Mouse (Mus musculus) hindbrain, embryonic 14.5 days (tissue): ENCODE data around the gene Orc1. TPM values are rescaled to one million over a fixed set of nuclear protein-coding genes. Genes with fewer than 3 reads are reported as not detected.

Experiments
- ATAC-seq: fragments of 200-750 bp; cut with Nextera tagmentation; 2 replicates; pipeline ENCODE4 v1.8.0; 2017; ENCODE audit warnings: moderate number of reproducible peaks, mild to moderate bottlenecking, moderate TSS enrichment, moderate library complexity; ENCODE audit not compliant: low FRiP score
- DNase-seq: peaks from one replicate; pipeline ENCODE4 v3.0.0-alpha.2; 2015; ENCODE audit warnings: low spot score
- H3K27ac ChIP-seq: fragments of 300-500 bp; sonication (generic); 2 replicates; pipeline ENCODE4 v1.5.1; 2014; ENCODE audit warnings: mild to moderate bottlenecking, moderate library complexity
- H3K27me3 ChIP-seq: fragments of 300-500 bp; sonication (generic); 2 replicates; pipeline ENCODE4 v1.6.1; 2014; ENCODE audit warnings: mild to moderate bottlenecking, low read length, mixed read lengths; ENCODE audit not compliant: control insufficient read depth, insufficient read depth
- H3K36me3 ChIP-seq: fragments of 300-500 bp; sonication (generic); replicated peaks from 2 replicates; pipeline ENCODE4 v1.6.1; 2014; ENCODE audit not compliant: control insufficient read depth, insufficient read depth
- H3K4me1 ChIP-seq: fragments of 300-500 bp; sonication (generic); replicated peaks from 2 replicates; pipeline ENCODE4 v1.6.1; 2014; ENCODE audit warnings: antibody characterized with exemption, low read length, mixed read lengths; ENCODE audit not compliant: control insufficient read depth, insufficient read depth
- H3K4me2 ChIP-seq: fragments of 300-500 bp; sonication (generic); replicated peaks from 2 replicates; pipeline ENCODE4 v1.6.1; 2014; ENCODE audit warnings: mild to moderate bottlenecking, moderate library complexity
- H3K4me3 ChIP-seq: fragments of 300-500 bp; sonication (generic); replicated peaks from 2 replicates; pipeline ENCODE4 v1.5.1; 2014; ENCODE audit warnings: mild to moderate bottlenecking, low read length
- H3K9ac ChIP-seq: fragments of 300-500 bp; sonication (generic); 2 replicates; pipeline ENCODE4 v1.6.1; 2014
- H3K9me3 ChIP-seq: fragments of 300-500 bp; sonication (generic); 2 replicates; pipeline ENCODE4 v1.6.1; 2016; ENCODE audit warnings: low read length; ENCODE audit not compliant: control insufficient read depth
- WGBS: fragments of 180-500 bp; shearing (Covaris S2); extraction: QIAGEN DNeasy Blood & Tissue Kit; methylation state at CpG from one replicate; pipeline ENCODE4 v1.1.7; 2014; 5-methylcytosine and 5-hydroxymethylcytosine counted together
- polyA plus RNA-seq: library from polyadenylated mRNA; unstranded; fragments of >200 nt; fragmentation: Nextera tagmentation; extraction: Ambion mirVana; gene quantifications from 2 replicates; pipeline ENCODE4 v1.2.1, GENCODE M21; 2014

Gene Orc1
- polyA plus RNA-seq, 1 experiment from 2014 or later: 1.0 TPM

GRCm38 (mm10) chr4:108630096-108630495, 50.9 kb downstream of the Orc1 start:
- H3K36me3 ChIP-seq: peaks cover 96% of the 10 kb centered on the region

GRCm38 (mm10) chr4:108631616-108632015, 52.4 kb downstream of the Orc1 start:
- Histone ChIP-seq H3K4me3 (no peak overlapping the region), H3K4me2 (no peak overlapping the region), H3K36me3 (peaks cover 94% of the 10 kb centered on the region), H3K27ac (no peak overlapping the region), H3K9me3 (no peaks in the 10 kb centered on the region), H3K9ac (no peak overlapping the region), H3K27me3 (no peaks in the 10 kb centered on the region), H3K4me1 (no peaks in the 10 kb centered on the region)
- ATAC-seq (no peak), DNase-seq (no peak)
- WGBS: 93% methylated on average over 4 of the region's 4 CpGs

More at GRCm38 (mm10) chr4:108630096-108630495, 50.9 kb downstream of the Orc1 start:
- Histone ChIP-seq H3K9ac (no peak overlapping the region), H3K4me1 (no peaks in the 10 kb centered on the region), H3K27ac (no peak overlapping the region), H3K27me3 (no peaks in the 10 kb centered on the region), H3K9me3 (no peaks in the 10 kb centered on the region), H3K4me2 (no peak overlapping the region), H3K4me3 (no peak overlapping the region)
- 97% methylated on average over 9 of the region's 9 CpGs for WGBS
- DNase-seq (no peak), ATAC-seq (no peak)

- WGBS: 63% methylated on average over 12 of the region's 12 CpGs
- no peak for DNase-seq
These were observed 54.5 kb downstream of the Orc1 start for GRCm38 (mm10) chr4:108633703-108634102.

DNA sequence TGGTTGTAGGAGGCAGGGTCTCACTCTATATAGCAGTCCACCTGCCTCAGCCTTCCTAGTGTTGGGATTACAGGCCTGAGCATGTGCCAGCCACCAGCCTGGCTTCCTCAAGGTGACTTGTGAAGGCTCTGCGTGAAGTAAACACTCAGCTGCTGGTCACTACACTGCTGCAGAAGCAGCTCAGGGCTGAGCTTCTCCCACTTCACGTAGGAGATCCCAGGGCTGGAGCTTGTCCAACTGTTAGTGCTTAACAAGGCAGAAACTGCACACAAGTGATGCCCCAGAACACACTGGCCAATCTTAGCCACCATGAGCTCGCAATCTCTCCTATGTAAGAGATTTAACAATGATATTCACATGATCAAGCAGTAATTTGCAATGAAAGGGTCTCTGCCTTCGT, 55.5 kb downstream of the Orc1 start:
- no peak for ATAC-seq
- DNase-seq: no peak
- H3K9me3 ChIP-seq: no peaks in the 10 kb centered on the region
- H3K27me3 ChIP-seq: no peaks in the 10 kb centered on the region
- H3K9ac ChIP-seq: no peak overlapping the region
- no peak overlapping the region for H3K4me2 ChIP-seq
- no peak overlapping the region for H3K27ac ChIP-seq
- H3K4me1 ChIP-seq: no peaks in the 10 kb centered on the region
- H3K4me3 ChIP-seq: no peak overlapping the region
- WGBS: 53% methylated on average over 4 of the region's 4 CpGs
- peaks cover 90% of the 10 kb centered on the region for H3K36me3 ChIP-seq

More at GRCm38 (mm10) chr4:108633703-108634102, 54.5 kb downstream of the Orc1 start:
- Histone ChIP-seq H3K4me2 (no peak overlapping the region), H3K9me3 (no peaks in the 10 kb centered on the region), H3K36me3 (peaks cover 92% of the 10 kb centered on the region), H3K4me1 (no peaks in the 10 kb centered on the region), H3K4me3 (no peak overlapping the region), H3K9ac (no peak overlapping the region), H3K27me3 (no peaks in the 10 kb centered on the region), H3K27ac (no peak overlapping the region)
- ATAC-seq: no peak

- Histone ChIP-seq H3K9me3 (no peaks in the 10 kb centered on the region), H3K27me3 (no peaks in the 10 kb centered on the region), H3K27ac (no peak overlapping the region), H3K36me3 (peaks cover 88% of the 10 kb centered on the region), H3K9ac (no peak overlapping the region), H3K4me2 (no peak overlapping the region), H3K4me3 (no peak overlapping the region), H3K4me1 (no peaks in the 10 kb centered on the region)
- ATAC-seq (no peak), DNase-seq (no peak)
These were observed 55.9 kb downstream of the Orc1 start for GRCm38 (mm10) chr4:108635101-108635500.

- Histone ChIP-seq H3K27me3 (no peaks in the 10 kb centered on the region), H3K4me1 (no peaks in the 10 kb centered on the region), H3K9ac (no peak overlapping the region), H3K4me3 (no peak overlapping the region), H3K4me2 (no peak overlapping the region), H3K36me3 (peaks cover 88% of the 10 kb centered on the region), H3K9me3 (no peaks in the 10 kb centered on the region), H3K27ac (no peak overlapping the region)
- no peak for ATAC-seq
- no peak for DNase-seq
- WGBS: 77% methylated on average over 3 of the region's 3 CpGs
These were observed 58.5 kb downstream of the Orc1 start for GRCm38 (mm10) chr4:108637721-108638120.

DNA sequence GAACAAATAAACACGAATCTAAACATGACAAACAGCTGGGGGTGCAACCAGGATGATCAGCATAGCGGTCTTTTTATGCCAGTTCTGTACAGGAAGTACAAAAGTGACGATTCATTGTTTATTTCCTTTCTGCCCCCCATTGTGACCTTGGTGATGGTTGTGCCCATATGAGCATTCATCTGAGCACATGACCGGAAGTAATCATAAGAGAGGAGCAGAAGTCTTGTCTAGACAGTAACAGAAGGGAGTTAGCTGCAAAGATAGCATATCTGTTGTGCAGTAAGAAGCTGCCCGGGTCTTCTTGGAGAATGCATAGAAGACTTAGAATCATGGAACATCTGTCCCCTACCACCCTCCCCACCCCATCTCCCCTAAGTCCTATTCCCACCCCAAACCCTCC, 59.5 kb downstream of the Orc1 start:
- peaks cover 87% of the 10 kb centered on the region for H3K36me3 ChIP-seq
- no peak for DNase-seq
- no peaks in the 10 kb centered on the region for H3K27me3 ChIP-seq
- no peak overlapping the region for H3K4me3 ChIP-seq
- H3K9ac ChIP-seq: no peak overlapping the region
- WGBS: 87% methylated on average over 5 of the region's 5 CpGs
- H3K4me2 ChIP-seq: no peak overlapping the region
- no peak for ATAC-seq
- H3K9me3 ChIP-seq: no peaks in the 10 kb centered on the region
- no peaks in the 10 kb centered on the region for H3K4me1 ChIP-seq
- H3K27ac ChIP-seq: no peak overlapping the region

DNA sequence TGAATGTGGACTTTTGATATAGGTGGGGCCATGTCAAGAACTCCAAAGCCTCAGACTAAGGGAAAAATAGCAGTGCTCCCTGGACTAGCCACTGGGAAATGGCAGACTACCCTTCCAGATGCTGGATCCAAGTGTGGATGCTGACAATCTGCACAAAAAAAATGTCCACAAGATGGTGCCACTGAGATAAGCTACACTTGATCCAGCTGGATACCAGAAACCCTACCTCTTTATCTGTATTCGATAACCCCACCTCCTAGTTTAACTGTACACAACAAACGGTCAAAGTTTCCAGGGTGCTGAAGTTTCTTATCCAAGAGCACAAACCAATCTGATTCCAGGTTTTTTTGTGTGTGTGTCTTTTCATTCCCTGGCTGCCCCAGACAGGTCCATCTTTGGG, 85.2 kb downstream of the Orc1 start:
- 76% methylated on average over 2 of the region's 2 CpGs for WGBS
- no peak overlapping the region for H3K9ac ChIP-seq
- H3K27ac ChIP-seq: no peak overlapping the region
- H3K4me3 ChIP-seq: no peak overlapping the region
- H3K27me3 ChIP-seq: no peaks in the 10 kb centered on the region
- H3K36me3 ChIP-seq: peaks cover 22% of the 10 kb centered on the region
- no peaks in the 10 kb centered on the region for H3K4me1 ChIP-seq
- ATAC-seq (no peak), DNase-seq (peak; percentile 40)
- H3K9me3 ChIP-seq: no peaks in the 10 kb centered on the region
- no peak overlapping the region for H3K4me2 ChIP-seq
